Mouse (Mus musculus) ovary, postnatal 10 days (tissue): ENCODE measurements around the gene Fas.

Source experiments
- DNase-seq: peaks from one replicate; pipeline ENCODE4 v3.0.0; 2022; ENCODE audit warnings: low spot score

The Fas gene

DNA sequence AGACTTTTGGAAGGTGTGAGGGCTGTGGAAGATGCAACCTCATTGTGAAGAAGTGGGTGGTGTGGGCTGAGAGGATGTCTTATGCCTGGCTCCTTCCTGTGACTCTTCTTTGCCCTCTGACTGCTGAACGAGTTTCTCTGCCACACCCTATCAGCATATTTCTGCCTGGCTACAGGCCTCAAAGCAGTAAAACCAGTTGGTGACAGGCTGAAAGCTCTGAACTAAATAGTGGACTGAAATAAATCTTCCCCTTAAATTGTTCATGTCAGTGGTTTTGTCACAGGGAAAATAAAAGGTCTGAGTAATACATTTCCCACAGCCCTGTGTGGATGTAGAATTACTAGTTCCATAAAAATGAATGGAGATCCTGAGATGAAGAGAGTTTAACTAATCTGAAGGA, 79.1 kb downstream of the Fas start:
- no peak for DNase-seq

GRCm38 (mm10) chr19:34370397-34370796, 79.9 kb downstream of the Fas start:
- no peak for DNase-seq
